Mouse (Mus musculus): ENCODE results near the gene Mamstr. TPM values are rescaled to one million over a fixed set of nuclear protein-coding genes. Genes with fewer than 3 reads are reported as not detected.
A peak's percentile ranks its signal among the peaks of the same experiment; 100 is the strongest.

Mamstr gene
- total RNA-seq, 1 experiment = 0.71 TPM

GRCm38 (mm10) chr7:45628364-45629294 is 11.1 kb upstream of the Mamstr start:
- peaks cover 0 to 11% of the 10 kb centered on the region in 2 experiments; a peak in 1 of 4 replicates for H3K4me1 ChIP-seq (ENCODE audit: control insufficient read depth in 2 of 2, insufficient read depth in 2 of 2, low read length in 2 of 2, poor library complexity in 1 of 2)

GRCm38 (mm10) chr7:45630064-45630907 is 9.5 kb upstream of the Mamstr start:
- H3K9me3 ChIP-seq (ENCODE audit: control insufficient read depth, insufficient read depth, low read depth, low read length) = no peaks in the 10 kb centered on the region
- H3K4me1 ChIP-seq (ENCODE audit: control insufficient read depth in 2 of 2, insufficient read depth in 2 of 2, low read length in 2 of 2, poor library complexity in 1 of 2) = peaks cover 0 to 11% of the 10 kb centered on the region in 2 experiments; a peak in 1 of 4 replicates
- in situ Hi-C loops (cut with MboI; ENCODE audit: low sequenced_read_pairs in 2 of 2, unreplicated experiment in 2 of 2) = no loop called here
- DNase-seq (ENCODE audit: low read depth, low spot score) = no peak
- no peaks in the 10 kb centered on the region for H3K36me3 ChIP-seq (ENCODE audit: control insufficient read depth, insufficient read depth, low read length, poor library complexity, severe bottlenecking)
- no peak overlapping the region for H3K27ac ChIP-seq (ENCODE audit: insufficient read depth, low read depth, low read length, poor library complexity, severe bottlenecking)
- TF ChIP-seq CHD2 (IDR thresholded peaks at IDR 0.05; ENCODE audit: low read depth, low read length) (no peak), MAFK (IDR thresholded peaks at IDR 0.05; ENCODE audit: insufficient read depth, low read depth, low read length) (no peak), ZC3H11A (IDR thresholded peaks at IDR 0.05; ENCODE audit: borderline replicate concordance, low read depth, low read length) (no peak), ZNF384 (IDR thresholded peaks at IDR 0.05; ENCODE audit: low read depth, low read length) (no peak), HCFC1 (IDR thresholded peaks at IDR 0.05; ENCODE audit: borderline replicate concordance, insufficient read depth, low read length) (peak; percentile 90)
- no peak overlapping the region for H3K9ac ChIP-seq (ENCODE audit: insufficient read depth, low read depth, low read length, poor library complexity, severe bottlenecking)
- peak overlapping the region; percentile 9 to 47; a peak in 2 of 4 replicates for H3K4me3 ChIP-seq (ENCODE audit: insufficient read depth in 1 of 2, low read depth in 1 of 2, low read length in 2 of 2, poor library complexity in 1 of 2, severe bottlenecking in 1 of 2)

More at GRCm38 (mm10) chr7:45628364-45629294, 11.1 kb upstream of the Mamstr start:
- TF ChIP-seq HCFC1 (IDR thresholded peaks at IDR 0.05; ENCODE audit: borderline replicate concordance, insufficient read depth, low read length) (0 out of 2 replicates have a peak, but pooled peaks have one; percentile 46), ZNF384 (IDR thresholded peaks at IDR 0.05; ENCODE audit: low read depth, low read length) (no peak), CHD2 (IDR thresholded peaks at IDR 0.05; ENCODE audit: low read depth, low read length) (no peak), ZC3H11A (IDR thresholded peaks at IDR 0.05; ENCODE audit: borderline replicate concordance, low read depth, low read length) (0 out of 2 replicates have a peak, but pooled peaks have one; percentile 5), MAFK (IDR thresholded peaks at IDR 0.05; ENCODE audit: insufficient read depth, low read depth, low read length) (no peak)
- Histone ChIP-seq H3K36me3 (ENCODE audit: control insufficient read depth, insufficient read depth, low read length, poor library complexity, severe bottlenecking) (no peaks in the 10 kb centered on the region), H3K27ac (ENCODE audit: insufficient read depth, low read depth, low read length, poor library complexity, severe bottlenecking) (no peak overlapping the region), H3K9ac (ENCODE audit: insufficient read depth, low read depth, low read length, poor library complexity, severe bottlenecking) (peak overlapping the region; percentile 77), H3K4me3 (ENCODE audit: insufficient read depth in 1 of 2, low read depth in 1 of 2, low read length in 2 of 2, poor library complexity in 1 of 2, severe bottlenecking in 1 of 2) (peak overlapping the region; percentile 70 to 83), H3K9me3 (ENCODE audit: control insufficient read depth, insufficient read depth, low read depth, low read length) (no peaks in the 10 kb centered on the region)
- peak; percentile 78 for DNase-seq (ENCODE audit: low read depth, low spot score)
- in situ Hi-C loops (cut with MboI; ENCODE audit: low sequenced_read_pairs in 2 of 2, unreplicated experiment in 2 of 2) = no loop called here

- no peak overlapping the region for H3K27ac ChIP-seq (ENCODE audit: insufficient read depth, low read depth, low read length, poor library complexity, severe bottlenecking)
- in situ Hi-C loops (cut with MboI; ENCODE audit: low sequenced_read_pairs in 2 of 2, unreplicated experiment in 2 of 2) = no loop called here
- peak overlapping the region; percentile 64 for H3K9ac ChIP-seq (ENCODE audit: insufficient read depth, low read depth, low read length, poor library complexity, severe bottlenecking)
- H3K9me3 ChIP-seq (ENCODE audit: control insufficient read depth, insufficient read depth, low read depth, low read length) = no peaks in the 10 kb centered on the region
- DNase-seq (ENCODE audit: low read depth, low spot score) = no peak
- TF ChIP-seq CHD2 (IDR thresholded peaks at IDR 0.05; ENCODE audit: low read depth, low read length) = no peak
- TF ChIP-seq HCFC1 (IDR thresholded peaks at IDR 0.05; ENCODE audit: borderline replicate concordance, insufficient read depth, low read length) = no peak
- TF ChIP-seq ZNF384 (IDR thresholded peaks at IDR 0.05; ENCODE audit: low read depth, low read length) = no peak
- no peak for TF ChIP-seq MAFK (IDR thresholded peaks at IDR 0.05; ENCODE audit: insufficient read depth, low read depth, low read length)
- TF ChIP-seq ZC3H11A (IDR thresholded peaks at IDR 0.05; ENCODE audit: borderline replicate concordance, low read depth, low read length) = no peak
- peaks cover 1 to 7% of the 10 kb centered on the region in 2 experiments; a peak in 2 of 4 replicates for H3K4me1 ChIP-seq (ENCODE audit: control insufficient read depth in 2 of 2, insufficient read depth in 2 of 2, low read length in 2 of 2, poor library complexity in 1 of 2)
- H3K36me3 ChIP-seq (ENCODE audit: control insufficient read depth, insufficient read depth, low read length, poor library complexity, severe bottlenecking) = no peaks in the 10 kb centered on the region; the same call in 1 of the 2 replicates
- peak overlapping the region; percentile 49 to 52; a peak in 3 of 4 replicates for H3K4me3 ChIP-seq (ENCODE audit: insufficient read depth in 1 of 2, low read depth in 1 of 2, low read length in 2 of 2, poor library complexity in 1 of 2, severe bottlenecking in 1 of 2)
These were observed 7.3 kb upstream of the Mamstr start for GRCm38 (mm10) chr7:45632499-45632898.
